Mouse (Mus musculus): ENCODE results near the gene Wnt8b.
"Not testable (repeated sequence)": the region's sequence is repeated elsewhere in the genome, so short reads cannot be mapped to it uniquely, and the experiment has no call there.

Wnt8b gene

GRCm38 (mm10) chr19:44493128-44493527 is at the start of gene Wnt8b:
TSS of gene Wnt8b (plus strand) at chr19:44493472.
- no peak for DNase-seq (ENCODE audit: low read depth, low spot score)

DNA sequence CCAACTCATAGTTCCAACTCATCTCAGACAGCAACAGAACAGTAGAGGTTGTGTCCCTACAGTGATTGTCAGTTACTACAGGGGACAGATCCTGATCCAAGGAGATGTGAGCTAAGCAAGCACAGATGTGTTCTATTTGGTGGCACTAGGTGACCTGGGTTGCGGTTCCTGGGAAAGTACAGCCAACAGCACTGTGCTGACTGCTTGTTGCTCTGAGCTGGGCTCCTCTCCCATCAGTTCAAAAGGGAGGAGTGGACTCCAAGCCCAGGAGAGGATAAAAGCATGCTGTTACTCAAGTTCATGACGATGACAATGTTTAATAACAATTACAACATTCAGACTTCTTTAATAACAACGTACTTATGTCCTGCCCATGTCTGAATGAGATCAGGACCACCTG is 47.5 kb upstream of the Wnt8b start:
- DNase-seq (ENCODE audit: low read depth, low spot score), result no peak

GRCm38 (mm10) chr19:44447927-44448326 is 45.3 kb upstream of the Wnt8b start:
- DNase-seq (ENCODE audit: low read depth, low spot score), result no peak

GRCm38 (mm10) chr19:44454862-44455261 is 38.4 kb upstream of the Wnt8b start:
- no peak for DNase-seq (ENCODE audit: low read depth, low spot score)

DNA sequence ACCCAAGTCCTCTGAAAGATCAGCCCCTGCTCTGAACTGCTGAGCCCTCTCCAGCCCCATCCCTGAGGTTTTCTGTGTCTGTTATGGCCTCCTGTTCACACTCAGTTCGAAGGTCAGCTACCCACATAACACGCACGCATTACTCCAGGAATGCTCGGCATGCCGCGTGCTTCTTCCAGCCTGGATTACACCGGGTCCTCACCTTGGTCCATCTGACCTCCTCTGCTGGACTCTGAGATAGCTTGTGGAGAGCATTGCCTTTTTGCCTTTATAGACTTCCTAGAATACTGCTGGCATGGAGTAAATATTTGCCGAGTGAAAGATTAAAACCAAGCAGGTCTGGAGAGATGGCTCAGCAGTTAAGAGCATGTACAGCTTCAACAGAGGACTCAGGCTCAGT is 37.9 kb upstream of the Wnt8b start:
- DNase-seq (ENCODE audit: low read depth, low spot score), result no peak

GRCm38 (mm10) chr19:44457359-44458055 is 35.8 kb upstream of the Wnt8b start:
- DNase-seq (ENCODE audit: low read depth, low spot score), result no peak

DNA sequence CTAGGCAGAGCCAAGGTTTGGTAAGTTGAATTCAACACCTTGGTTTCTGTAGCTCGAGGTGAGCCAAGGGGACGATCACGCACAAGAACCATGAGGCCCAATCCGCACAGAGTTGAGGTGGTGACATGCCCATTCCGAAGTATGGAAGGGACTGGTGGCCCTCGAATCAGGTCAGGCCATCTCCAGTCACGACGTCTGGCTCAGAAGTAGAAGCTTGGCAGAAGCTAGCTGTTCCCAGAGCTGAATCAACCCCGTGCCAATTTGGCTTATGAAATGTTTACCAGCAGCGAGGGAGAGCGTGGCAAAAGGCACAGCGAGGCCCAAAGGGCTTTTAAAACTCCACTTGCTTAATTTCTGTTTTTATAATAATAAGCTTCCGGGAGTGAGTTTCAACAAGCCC is 34.6 kb upstream of the Wnt8b start:
- no peak for DNase-seq (ENCODE audit: low read depth, low spot score)

GRCm38 (mm10) chr19:44460441-44460840 is 32.8 kb upstream of the Wnt8b start:
- no peak for DNase-seq (ENCODE audit: low read depth, low spot score)

- DNase-seq (ENCODE audit: low read depth, low spot score), result no peak
Observed at GRCm38 (mm10) chr19:44461500-44461899, 31.8 kb upstream of the Wnt8b start.

- DNase-seq (ENCODE audit: low read depth, low spot score), result no peak
Observed at GRCm38 (mm10) chr19:44462141-44462540, 31.1 kb upstream of the Wnt8b start.

DNA sequence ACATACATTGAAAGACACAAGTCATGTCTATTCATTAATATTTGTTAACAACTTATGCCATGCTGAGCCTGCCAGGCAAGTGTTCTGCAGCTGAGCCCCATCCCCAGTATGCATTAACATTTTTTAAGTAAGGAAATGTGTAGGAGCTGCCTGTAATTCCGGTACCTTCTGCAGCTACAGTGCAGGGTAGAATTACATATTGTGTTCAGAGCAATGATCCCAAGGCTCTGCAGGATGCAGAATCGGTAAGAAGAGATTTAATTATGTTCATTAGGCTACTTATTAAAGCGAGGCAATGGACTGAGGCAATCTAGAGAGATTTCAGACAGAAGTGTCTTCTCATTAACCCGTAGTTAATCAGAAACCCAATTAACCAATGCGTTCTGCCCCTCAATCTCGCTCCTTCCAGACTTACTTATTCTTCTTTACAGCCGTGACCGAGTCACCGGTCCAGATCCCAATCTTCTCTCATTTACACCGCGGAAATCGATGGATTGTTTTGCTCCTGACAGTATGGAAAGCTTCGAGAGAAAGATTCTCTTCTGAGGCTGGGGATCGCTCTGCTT is 27.2 kb upstream of the Wnt8b start:
- not testable (repeated sequence) for DNase-seq (ENCODE audit: low read depth, low spot score)

GRCm38 (mm10) chr19:44474158-44474557 is 19.1 kb upstream of the Wnt8b start:
- peak; percentile 53 for DNase-seq (ENCODE audit: low read depth, low spot score)

- DNase-seq (ENCODE audit: low read depth, low spot score), result no peak
Observed at GRCm38 (mm10) chr19:44475268-44475667, 18.0 kb upstream of the Wnt8b start.

- no peak for DNase-seq (ENCODE audit: low read depth, low spot score)
Observed at GRCm38 (mm10) chr19:44476541-44476940, 16.7 kb upstream of the Wnt8b start.

DNA sequence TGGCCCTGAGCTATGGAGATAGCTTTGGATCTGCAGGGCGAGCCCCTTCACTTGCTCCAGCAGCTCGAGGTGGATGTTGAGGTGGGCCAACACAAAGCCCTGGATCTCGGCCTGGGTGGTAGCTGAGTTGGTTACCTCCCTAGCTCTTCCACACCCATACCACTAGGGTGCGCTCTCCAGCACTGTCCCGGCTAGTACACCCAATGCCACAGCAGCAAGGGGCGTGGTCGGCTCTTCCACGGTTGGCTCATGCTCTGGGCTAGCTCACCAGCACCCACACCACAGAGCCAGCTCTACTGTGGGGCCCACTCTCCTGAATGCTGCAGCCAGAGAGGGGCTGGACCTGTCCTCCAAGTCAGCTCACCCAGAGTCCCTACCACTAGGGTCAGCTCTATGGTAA is 6.0 kb upstream of the Wnt8b start:
- DNase-seq (ENCODE audit: low read depth, low spot score), result peak; percentile 61

GRCm38 (mm10) chr19:44496511-44496910 is 3.2 kb downstream of the Wnt8b start:
- no peak for DNase-seq (ENCODE audit: low read depth, low spot score)

GRCm38 (mm10) chr19:44496941-44497340 is 3.7 kb downstream of the Wnt8b start:
- no peak for DNase-seq (ENCODE audit: low read depth, low spot score)

GRCm38 (mm10) chr19:44498936-44499335 is 5.7 kb downstream of the Wnt8b start:
- no peak for DNase-seq (ENCODE audit: low read depth, low spot score)

- no peak for DNase-seq (ENCODE audit: low read depth, low spot score)
Observed at GRCm38 (mm10) chr19:44500240-44500639, 7.0 kb downstream of the Wnt8b start.

- DNase-seq (ENCODE audit: low read depth, low spot score), result no peak
Observed at GRCm38 (mm10) chr19:44501925-44502324, 8.7 kb downstream of the Wnt8b start.

- no peak for DNase-seq (ENCODE audit: low read depth, low spot score)
Observed at GRCm38 (mm10) chr19:44502741-44503140, 9.5 kb downstream of the Wnt8b start.

DNA sequence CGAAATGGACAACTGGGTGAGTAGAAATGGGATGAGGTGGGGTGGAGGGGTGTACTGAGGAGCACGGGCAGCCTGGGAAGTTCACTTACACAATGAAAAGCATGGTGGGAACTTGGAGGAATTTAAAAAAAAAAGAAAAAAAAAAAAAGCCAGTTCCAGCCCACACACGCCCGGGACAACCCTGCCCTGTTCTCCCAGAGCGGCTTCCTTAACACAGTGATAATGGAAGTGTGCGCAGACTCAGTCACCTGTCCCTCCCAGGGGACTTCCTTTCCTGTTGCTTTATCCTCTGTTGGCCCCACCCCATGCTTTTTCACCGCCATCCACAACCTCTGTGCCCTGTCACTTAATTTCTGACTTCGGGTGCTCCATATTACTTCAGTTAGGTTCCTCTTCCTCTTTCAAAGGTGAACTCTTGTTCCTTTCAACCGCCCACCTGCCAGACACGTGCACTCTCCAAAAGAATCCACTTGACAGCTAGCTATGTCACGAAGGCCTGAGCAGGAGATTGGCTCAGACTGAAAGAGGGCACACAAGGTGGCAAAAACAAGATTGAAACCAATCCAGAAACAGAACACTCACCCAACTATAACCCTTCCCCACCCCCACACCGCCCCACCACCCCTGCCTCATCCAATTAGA is 17.4 kb downstream of the Wnt8b start:
- DNase-seq (ENCODE audit: low read depth, low spot score), result peak; percentile 38
